Mouse (Mus musculus) lung, postnatal 25 days (tissue): ENCODE measurements around the gene Sult3a2.
"Not testable (repeated sequence)": the region's sequence is repeated elsewhere in the genome, so short reads cannot be mapped to it uniquely, and the experiment has no call there.

ENCODE experiments used
- DNase-seq: peaks from one replicate; pipeline ENCODE4 v3.0.0; 2022; ENCODE audit warnings: low spot score

Sult3a2 gene

DNA sequence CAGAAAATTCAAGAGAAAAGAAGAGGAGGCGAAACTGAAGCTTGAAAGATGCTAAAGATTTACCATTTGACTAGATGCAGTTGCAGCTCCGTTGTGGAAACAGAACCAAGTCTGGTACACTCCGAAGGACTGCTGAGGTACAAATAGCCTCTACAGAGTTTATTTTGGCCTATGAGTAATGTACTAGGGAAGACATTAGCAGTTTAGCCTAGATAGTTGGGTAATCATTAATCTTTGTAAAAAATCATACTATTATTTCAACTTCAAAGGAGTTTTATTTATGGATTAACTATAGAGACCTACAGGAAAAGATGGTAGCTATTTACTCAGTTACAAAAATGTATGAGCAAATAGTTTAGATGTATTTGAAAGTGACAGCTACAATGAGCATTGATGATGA, at the start of gene Sult3a2:
Gene Sult3a2 (minus strand): TSS at position 101 of the 400 bp plus-strand sequence.
- no peak for DNase-seq

GRCm38 (mm10) chr10:33820892-33821291, 34.4 kb upstream of the Sult3a2 start:
- DNase-seq, result no peak

DNA sequence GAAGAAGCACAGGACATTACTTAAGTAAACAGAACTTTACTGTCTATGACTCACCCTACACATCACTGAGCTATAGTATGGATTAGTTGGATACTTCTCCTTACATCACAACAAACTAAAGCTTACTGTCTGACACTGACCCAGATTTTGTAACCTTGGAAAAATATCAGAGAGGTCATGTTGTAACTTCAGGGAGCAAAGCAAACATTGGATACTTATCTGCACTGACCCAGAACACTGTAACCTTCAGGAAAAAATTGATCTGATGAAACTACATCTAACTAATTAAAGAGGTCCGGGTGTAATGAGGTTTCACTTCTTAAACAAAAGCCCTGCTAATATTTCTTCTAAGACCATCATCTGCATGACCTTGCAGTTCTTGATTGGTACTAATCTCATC, 30.4 kb upstream of the Sult3a2 start:
- no peak for DNase-seq

- DNase-seq, result no peak
Observed at GRCm38 (mm10) chr10:33814266-33814665, 27.8 kb upstream of the Sult3a2 start.

- DNase-seq, result no peak
Observed at GRCm38 (mm10) chr10:33811807-33812206, 25.3 kb upstream of the Sult3a2 start.

- not testable (repeated sequence) for DNase-seq
Observed at GRCm38 (mm10) chr10:33797221-33797949, 10.9 kb upstream of the Sult3a2 start.

GRCm38 (mm10) chr10:33796269-33796915, 9.9 kb upstream of the Sult3a2 start:
- DNase-seq, result not testable (repeated sequence)

DNA sequence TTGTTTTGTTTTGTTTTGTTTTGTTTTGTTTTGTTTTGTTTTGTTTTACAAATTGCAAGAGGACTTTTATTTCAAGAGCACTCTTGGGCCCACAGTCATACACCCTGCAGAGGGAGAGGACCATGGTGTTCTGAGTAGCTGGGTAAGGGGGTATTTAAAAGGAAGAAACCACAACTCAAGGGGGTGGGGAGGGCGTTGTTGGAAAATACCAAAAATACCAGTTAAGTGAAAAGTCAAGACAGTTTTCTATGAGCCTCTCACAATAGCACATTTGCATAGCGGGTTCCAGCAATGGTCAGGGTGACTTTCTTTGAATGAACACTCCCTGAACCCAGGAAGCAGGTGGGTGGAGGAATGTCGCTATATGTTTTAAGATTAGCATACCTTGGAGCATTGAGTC, 5.7 kb upstream of the Sult3a2 start:
- not testable (repeated sequence) for DNase-seq

- no peak for DNase-seq
Observed at GRCm38 (mm10) chr10:33787541-33787940, 1.0 kb upstream of the Sult3a2 start.

DNA sequence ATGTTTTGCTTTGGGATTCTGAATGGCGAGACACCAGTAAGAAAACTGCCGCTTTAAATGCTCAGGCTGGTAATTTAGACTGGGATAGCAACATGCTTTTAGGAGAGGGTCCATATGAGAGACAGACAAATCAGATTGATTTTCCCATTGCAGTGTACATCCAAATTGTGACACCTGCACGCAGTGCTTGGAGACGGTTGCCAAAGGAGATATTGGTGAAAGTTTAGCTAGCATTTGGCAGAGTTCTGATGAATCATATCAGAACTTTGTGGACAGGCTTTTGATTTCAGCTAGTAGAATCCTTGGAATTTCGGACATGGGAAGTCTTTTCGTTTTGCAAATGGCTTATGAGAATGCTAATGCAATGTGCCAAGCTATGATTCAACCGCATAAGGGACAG, 51.3 kb downstream of the Sult3a2 start:
- DNase-seq, result not testable (repeated sequence)

- no peak for DNase-seq
Observed at GRCm38 (mm10) chr10:33733241-33733640, 53.3 kb downstream of the Sult3a2 start.

DNA sequence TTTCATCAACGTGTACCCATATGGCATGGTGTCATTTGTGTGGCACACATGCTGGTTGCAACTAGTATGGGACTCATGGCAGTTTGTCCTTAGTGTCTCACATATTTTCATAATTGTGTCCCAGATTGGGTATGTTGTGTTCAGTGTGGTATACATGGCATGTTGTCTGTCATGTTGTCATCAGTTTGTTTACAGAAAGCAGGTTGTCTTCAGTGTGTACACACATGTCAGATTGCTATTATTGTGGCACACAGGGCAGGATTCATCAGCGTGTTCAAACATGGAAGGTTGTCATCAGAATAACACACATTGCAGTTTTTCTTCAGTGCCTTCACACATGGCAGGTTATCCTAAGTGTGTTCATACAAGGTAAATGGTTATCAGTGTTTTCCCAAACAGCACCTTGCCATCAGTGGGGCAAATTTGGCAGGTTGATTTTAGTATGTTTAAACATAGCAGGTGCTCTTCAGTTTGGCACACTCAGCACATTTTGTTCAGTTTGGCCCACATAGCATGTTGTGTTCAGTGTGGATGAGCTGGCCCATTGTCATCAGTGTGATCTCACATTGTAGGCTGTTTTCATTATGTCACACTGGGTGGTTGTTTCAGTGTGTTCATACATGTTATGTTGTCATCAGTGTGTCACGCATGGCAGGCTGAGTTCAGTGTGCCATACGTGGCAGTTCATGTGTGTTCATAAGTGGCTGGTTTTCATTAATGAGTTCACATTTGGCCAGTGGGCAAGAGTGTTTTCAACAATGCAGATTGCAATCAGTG, 53.9 kb downstream of the Sult3a2 start:
- DNase-seq, result no peak

DNA sequence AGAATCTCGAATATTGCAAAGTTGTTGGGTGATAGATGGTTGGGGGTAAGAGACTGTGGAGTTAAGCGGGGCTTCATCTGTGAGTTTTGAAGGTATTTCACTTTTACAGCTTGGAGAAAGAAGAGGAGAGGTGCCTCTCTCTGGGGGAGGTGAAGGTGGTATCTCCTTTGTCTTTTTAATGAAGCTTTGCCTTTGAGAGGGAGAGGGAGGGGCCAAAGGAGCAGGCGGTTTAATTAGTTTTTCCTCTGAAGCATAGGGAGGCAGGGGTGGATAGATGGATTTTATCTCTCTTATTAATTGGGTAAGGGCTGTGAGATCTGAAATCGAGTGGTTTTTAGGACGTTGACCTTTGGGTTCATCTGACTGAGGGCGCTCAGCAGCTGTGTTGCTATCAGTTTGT, 62.7 kb downstream of the Sult3a2 start:
- no peak for DNase-seq

DNA sequence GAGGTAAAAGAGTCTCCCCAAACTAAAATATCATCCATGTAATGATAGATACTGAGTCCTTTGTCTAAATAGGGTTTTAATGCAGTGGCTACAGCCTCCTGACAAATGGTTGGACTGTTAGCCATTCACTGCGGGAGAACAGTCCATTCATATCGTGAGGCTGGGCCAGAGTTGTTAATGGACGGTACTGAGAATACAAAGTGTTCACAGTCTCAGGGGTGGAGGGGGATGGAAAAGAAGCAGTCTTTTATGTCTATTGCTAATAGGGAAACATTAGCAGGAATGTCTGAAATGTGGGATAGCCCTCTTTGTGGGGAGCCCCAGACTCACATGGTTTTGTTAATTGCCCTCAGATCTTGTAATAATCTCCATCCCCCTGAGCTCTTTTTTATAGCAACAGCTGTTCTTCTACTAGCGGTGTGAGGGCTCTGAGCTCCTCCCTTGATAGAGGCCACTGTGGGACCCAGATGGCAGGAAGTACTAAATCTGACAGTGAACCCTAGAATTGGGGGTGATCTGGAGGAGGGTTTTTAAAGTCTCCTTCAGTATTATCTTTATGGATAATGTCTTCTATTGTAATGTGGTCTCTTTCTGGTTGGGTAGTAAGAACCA, 64.6 kb downstream of the Sult3a2 start:
- no peak for DNase-seq
